ENCODE assay signal across 8 mouse cellular contexts in the genomic region with DNA sequence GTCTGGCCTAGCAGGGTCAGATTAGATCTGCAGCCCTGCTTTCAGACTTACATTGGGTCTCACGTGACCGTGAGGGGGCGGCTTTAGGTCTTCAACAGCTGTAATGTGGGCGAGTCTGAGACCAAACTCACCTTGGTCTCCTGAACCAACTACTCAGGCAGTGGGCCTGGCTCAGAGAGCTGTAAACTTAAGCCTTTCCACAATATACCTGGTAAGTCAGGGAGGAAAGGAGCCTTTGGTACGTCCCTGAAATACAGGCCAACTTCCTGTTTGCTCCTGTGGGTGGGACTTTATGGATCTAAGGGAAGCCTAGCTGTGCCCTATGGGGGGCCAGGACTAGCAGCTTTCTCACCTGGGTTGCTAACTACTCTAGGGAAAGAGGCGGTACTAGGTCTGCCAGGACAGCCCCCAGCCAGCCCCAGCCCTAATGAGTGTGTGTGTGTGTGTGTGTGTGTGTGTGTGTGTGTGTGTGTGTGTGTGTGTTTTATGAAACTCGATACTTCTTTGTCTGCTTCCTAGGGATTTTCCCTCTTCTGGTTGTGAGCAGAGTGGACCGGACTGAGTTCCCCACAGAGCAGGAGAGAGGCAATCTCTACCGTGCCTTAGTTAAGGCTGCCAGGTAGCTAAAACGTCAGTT. TPM values are rescaled to one million over a fixed set of nuclear protein-coding genes. Genes with fewer than 3 reads are reported as not detected.
A peak's percentile ranks its signal among the peaks of the same experiment; 100 is the strongest.
DNase-seq lines count a peak whose midpoint lies in the region; ATAC-seq and TF ChIP-seq lines count a peak whose summit lies in the region.

A gene (plus strand): TSS at position 80 of the 637 bp plus-strand sequence.

- peak within 1 kb of the TSS; percentile 86 for H3K9ac ChIP-seq in ES-Bruce4 (ENCODE audit: low read depth, poor library complexity, severe bottlenecking)
- H3K9ac ChIP-seq in embryonic facial prominence, embryonic 15.5 days = peak within 1 kb of the TSS; percentile 54

- H3K27ac ChIP-seq in ES-Bruce4 (ENCODE audit: insufficient read depth, low read length) = peak within 1 kb of the TSS; percentile 60
- H3K27ac ChIP-seq in embryonic facial prominence, embryonic 15.5 days (replicated peaks) = peak within 1 kb of the TSS; percentile 100

- WGBS in embryonic facial prominence, embryonic 15.5 days = 3% methylated on average over 10 of the region's 10 CpGs

- no peak for TF ChIP-seq POLR2A in ES-Bruce4 (IDR thresholded peaks at IDR 0.05; ENCODE audit: insufficient read depth, low read length)

- no peak for TF ChIP-seq EP300 in ES-Bruce4 (IDR thresholded peaks at IDR 0.05; ENCODE audit: insufficient read depth, low read depth, low read length)

- peaks cover 23% of the 10 kb centered on the region for H3K36me3 ChIP-seq in ES-Bruce4 (ENCODE audit: control insufficient read depth, insufficient read depth, low read length, poor library complexity, severe bottlenecking)
- H3K36me3 ChIP-seq in embryonic facial prominence, embryonic 15.5 days = peaks cover 24% of the 10 kb centered on the region

- peak within 1 kb of the TSS; percentile 86 for H3K4me2 ChIP-seq in embryonic facial prominence, embryonic 15.5 days (replicated peaks)

- ATAC-seq in embryonic facial prominence, embryonic 15.5 days (ENCODE audit: insufficient number of reproducible peaks, low FRiP score, low TSS enrichment, low read depth) = no peak

- no peaks in the 10 kb centered on the region for H3K9me3 ChIP-seq in ES-Bruce4 (replicated peaks; ENCODE audit: control insufficient read depth, insufficient read depth, low read length, poor library complexity, severe bottlenecking)
- H3K9me3 ChIP-seq in embryonic facial prominence, embryonic 15.5 days (replicated peaks) = no peaks in the 10 kb centered on the region

- intact Hi-C loops in heart, postnatal 10 days (cut with DNase I) = no loop called here

- no peak for TF ChIP-seq CTCF in ES-Bruce4 (IDR thresholded peaks at IDR 0.05; ENCODE audit: low read depth, low read length)

- H3K4me1 ChIP-seq in ES-Bruce4 (ENCODE audit: control insufficient read depth, insufficient read depth, low read length) = peaks cover 7% of the 10 kb centered on the region
- peaks cover 58% of the 10 kb centered on the region for H3K4me1 ChIP-seq in embryonic facial prominence, embryonic 15.5 days

- peak within 1 kb of the TSS; percentile 83 for H3K4me3 ChIP-seq in ES-Bruce4 (ENCODE audit: low read depth, low read length)
- peak within 1 kb of the TSS; percentile 67 for H3K4me3 ChIP-seq in embryonic facial prominence, embryonic 15.5 days (replicated peaks)

- H3K27me3 ChIP-seq in ES-Bruce4 (ENCODE audit: control insufficient read depth, insufficient read depth, low read length, poor library complexity, severe bottlenecking) = no peaks in the 10 kb centered on the region
- H3K27me3 ChIP-seq in embryonic facial prominence, embryonic 15.5 days = no peaks in the 10 kb centered on the region

- DNase-seq in 3T3-L1 (ENCODE audit: low read depth, low spot score) = peak; percentile 65
- peak in 1 of 2 experiments; percentile 17 for DNase-seq in heart, postnatal 10 days
- no peak for DNase-seq in layer of hippocampus, postnatal 10 days (ENCODE audit: low spot score in 2 of 2)
- peak; percentile 54 for DNase-seq in lung, postnatal 36 days
- DNase-seq in c-Kit-positive CD71-positive TER-119-positive erythroid progenitor cells, embryonic 14.5 days (ENCODE audit: low spot score) = no peak
- DNase-seq in cerebellum, postnatal 36 days = no peak

RNA-seq across cellular contexts. Expression of the gene that starts here (rescaled TPM):
- 39.9 and 48.2 TPM in 2 replicates for polyA plus RNA-seq in ES-Bruce4 (2011; ENCODE audit: insufficient read depth, insufficient read length, low read depth, missing spikeins)
- polyA plus RNA-seq in embryonic facial prominence, embryonic 15.5 days (2015; fragmentation: Nextera tagmentation; extraction: Ambion mirVana) = 75.8 and 80.5 TPM in 2 replicates
- 10 to 100 TPM; 60.9 to 77.8 TPM for total RNA-seq in heart, postnatal 10 days (2021)
- total RNA-seq in layer of hippocampus, postnatal 10 days (2021) = 10 to 100 TPM; 21.3 to 23.2 TPM

Comparison
In these comparisons a context has a peak if more than half of its experiments do, and no peak if none do; other contexts are left out.
1. DNase-seq: peak in 3T3-L1 (single experiment) and lung, postnatal 36 days (single experiment); none in layer of hippocampus, postnatal 10 days (0 of 2), c-Kit-positive CD71-positive TER-119-positive erythroid progenitor cells, embryonic 14.5 days (single experiment) and cerebellum, postnatal 36 days (0 of 2).